Mouse (Mus musculus) layer of hippocampus, adult 2 months (tissue): ENCODE measurements around the gene Ntn3. TPM values are rescaled to one million over a fixed set of nuclear protein-coding genes. Genes with fewer than 3 reads are reported as not detected.

Source experiments
- DNase-seq, 2 experiments: peaks; one replicate each; pipeline ENCODE4 v3.0.0; 2022; ENCODE audit warnings: low spot score in 2 of 2
- H3K27ac ChIP-seq: fragments of 200-600 bp; 2 replicates; pipeline ENCODE4 v1.8.1; 2022
- H3K4me3 ChIP-seq: fragments of 200-600 bp; 2 replicates; pipeline ENCODE4 v1.8.1; 2022; ENCODE audit warnings: mild to moderate bottlenecking
- CTCF ChIP-seq: fragments of 200-600 bp; conservative IDR thresholded peaks from 2 replicates; pipeline ENCODE4 v1.8.1; 2022; ENCODE audit warnings: antibody characterized with exemption, mild to moderate bottlenecking, moderate library complexity
- microRNA-seq, 2 experiments: library from miRNA; unstranded; fragments of <30 nt; microRNA quantifications; one replicate each; pipeline ENCODE4 v1.2.0; 2021
- total RNA-seq, 2 experiments: library from RNA; stranded (reverse); gene quantifications; 2 replicates each; pipeline ENCODE4 v1.2.3; 2021

Gene Ntn3
- total RNA-seq, 2 experiments from 2014 or later, result 9.1 to 9.9 TPM

- Histone ChIP-seq H3K27ac (peak overlapping the region; percentile 14; the same call in 1 of the 2 replicates), H3K4me3 (no peak overlapping the region)
- TF ChIP-seq CTCF, result peak; percentile 29
- no peak for DNase-seq
These were observed 44.6 kb downstream of the Ntn3 start for GRCm38 (mm10) chr17:24164566-24165259.

DNA sequence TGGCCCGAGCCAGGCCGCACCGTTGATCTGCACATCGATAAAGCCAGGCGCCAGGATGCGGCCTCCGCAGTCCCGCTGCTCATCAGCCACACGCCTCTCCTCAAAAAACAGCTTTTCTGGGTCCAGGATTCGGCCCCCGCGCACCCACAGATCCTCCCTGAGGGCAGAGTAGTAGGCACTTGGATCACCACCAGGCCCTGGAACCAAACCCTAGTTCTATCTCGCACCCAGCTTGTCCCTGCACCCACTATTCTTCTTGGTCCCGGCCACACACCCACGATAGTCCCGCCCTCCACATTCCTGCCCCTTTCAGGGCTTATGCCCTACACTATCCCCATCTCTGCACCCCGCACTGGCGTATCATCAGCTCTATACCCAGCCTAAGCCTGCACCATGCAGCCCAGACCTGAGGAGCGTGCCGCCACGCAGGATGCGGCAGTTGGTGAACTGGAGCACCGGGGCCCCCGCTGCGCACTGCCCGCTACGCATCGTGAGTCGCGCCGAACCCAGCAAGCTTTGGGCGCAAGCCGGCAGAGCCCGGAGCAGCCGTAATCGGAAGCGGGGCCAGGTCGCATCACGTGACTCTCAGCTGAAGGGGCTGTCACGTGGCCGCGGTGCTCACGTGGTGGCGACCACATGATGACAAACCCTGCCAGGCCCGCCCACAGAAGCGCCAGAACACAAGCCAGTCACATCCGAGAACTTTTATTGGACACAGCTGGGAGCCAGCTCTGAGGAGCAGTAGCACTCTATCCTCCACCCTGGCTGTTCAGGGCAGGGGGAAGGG, 46.0 kb downstream of the Ntn3 start, which contains the start of gene Amdhd2:
TSS of gene Amdhd2 (minus strand) at position 591 of the 787 bp plus-strand sequence.
- TF ChIP-seq CTCF, result no peak
- H3K4me3 ChIP-seq, result peak within 1 kb of the TSS; percentile 90
- H3K27ac ChIP-seq, result peak within 1 kb of the TSS; percentile 94
- DNase-seq, result peak; percentile 97 to 98

GRCm38 (mm10) chr17:24162584-24163175, 46.7 kb downstream of the Ntn3 start:
- Histone ChIP-seq H3K27ac (peak overlapping the region; percentile 94), H3K4me3 (peak overlapping the region; percentile 90)
- no peak for DNase-seq
- TF ChIP-seq CTCF, result no peak

DNA sequence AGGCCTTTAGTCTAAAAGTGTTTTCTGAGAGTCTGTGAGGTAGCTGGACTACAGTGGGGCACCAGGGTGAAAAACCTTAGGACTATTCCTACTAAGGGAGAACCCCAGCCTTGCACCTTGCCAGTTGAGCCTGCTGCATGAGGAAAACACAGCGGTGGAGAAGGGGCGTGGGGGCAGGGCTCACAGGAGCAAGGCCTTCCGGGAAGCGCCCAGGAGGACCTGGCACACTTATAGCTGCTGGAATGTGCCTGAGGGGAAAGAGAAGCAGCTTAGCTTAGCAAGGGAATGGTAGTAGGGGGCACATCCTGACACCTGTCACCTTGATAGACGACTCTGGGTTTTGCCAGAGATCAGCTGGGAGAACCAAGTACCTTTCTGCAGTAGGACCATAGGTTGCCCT, 47.9 kb downstream of the Ntn3 start:
- no peak overlapping the region for H3K27ac ChIP-seq
- DNase-seq, result no peak
- no peak for TF ChIP-seq CTCF
- H3K4me3 ChIP-seq, result no peak overlapping the region

GRCm38 (mm10) chr17:24157526-24157925, 51.8 kb downstream of the Ntn3 start:
- no peak overlapping the region for H3K27ac ChIP-seq
- no peak for TF ChIP-seq CTCF
- no peak overlapping the region for H3K4me3 ChIP-seq
- no peak for DNase-seq

DNA sequence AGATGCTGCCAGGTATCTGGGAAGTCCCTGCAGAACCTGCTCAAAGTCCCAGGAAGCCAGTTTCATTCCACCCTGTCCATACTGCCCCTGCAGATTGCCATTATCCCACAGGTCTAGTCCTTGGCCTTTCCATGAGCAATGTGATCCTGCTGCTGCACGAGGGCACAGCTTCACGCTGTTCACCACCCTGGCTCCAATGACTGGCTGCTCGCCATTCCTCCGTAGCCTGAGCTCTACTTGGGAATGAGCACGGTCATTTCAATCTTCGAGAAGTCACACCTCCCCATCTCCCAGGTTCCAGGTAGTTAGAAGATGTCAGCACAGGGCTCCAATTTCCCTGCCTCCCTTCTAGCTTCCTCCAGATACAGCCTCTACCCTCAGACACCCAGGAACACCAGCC, 52.2 kb downstream of the Ntn3 start:
- no peak for TF ChIP-seq CTCF
- DNase-seq, result no peak
- no peak overlapping the region for H3K27ac ChIP-seq

DNA sequence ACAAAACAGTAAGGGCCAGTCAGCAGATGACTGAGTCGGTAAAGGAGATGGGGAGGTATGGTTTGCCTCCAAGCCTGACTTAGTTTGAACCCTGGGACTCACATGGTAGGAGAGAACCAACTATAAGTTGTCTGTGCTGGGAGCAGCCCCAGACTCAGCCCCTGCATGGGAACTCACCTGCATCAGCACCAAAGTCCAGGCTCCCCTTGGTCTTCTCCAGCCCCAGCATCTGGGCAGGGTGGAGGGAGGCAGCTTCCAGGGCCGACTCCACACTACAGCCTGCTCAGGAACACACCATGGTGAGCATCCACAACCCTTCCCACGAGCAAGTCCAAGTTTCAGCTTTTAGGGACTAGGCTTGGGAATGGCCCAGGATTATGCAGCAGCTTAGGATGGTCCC, 52.9 kb downstream of the Ntn3 start:
- Histone ChIP-seq H3K4me3 (no peak overlapping the region), H3K27ac (no peak overlapping the region)
- TF ChIP-seq CTCF, result no peak
- DNase-seq, result no peak

More for the DNA sequence above, 52.2 kb downstream of the Ntn3 start:
- H3K4me3 ChIP-seq, result no peak overlapping the region

DNA sequence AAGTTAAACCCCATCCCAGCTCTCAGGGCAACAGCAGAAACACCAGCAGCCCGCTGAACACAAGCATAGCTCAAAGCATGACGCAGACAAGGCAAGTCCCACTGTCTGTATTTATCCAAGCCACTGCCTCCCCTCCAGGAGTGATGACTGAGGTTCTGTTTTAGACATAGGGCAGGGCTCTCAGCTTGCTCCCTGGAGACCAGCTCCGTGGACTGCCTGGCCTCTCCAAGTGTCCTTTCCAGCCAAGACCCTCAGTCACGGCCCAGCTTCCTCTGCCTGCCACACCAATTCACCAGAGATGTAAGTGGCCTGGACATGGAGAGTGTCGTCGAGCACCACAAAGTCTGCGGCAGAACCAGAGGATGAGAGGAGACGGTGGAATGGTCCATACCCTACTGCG, 53.6 kb downstream of the Ntn3 start:
- no peak for TF ChIP-seq CTCF
- no peak overlapping the region for H3K4me3 ChIP-seq
- no peak for DNase-seq
- no peak overlapping the region for H3K27ac ChIP-seq

GRCm38 (mm10) chr17:24154463-24154862, 54.9 kb downstream of the Ntn3 start:
- TF ChIP-seq CTCF, result no peak
- no peak overlapping the region for H3K27ac ChIP-seq

More at GRCm38 (mm10) chr17:24154463-24154862, 54.9 kb downstream of the Ntn3 start:
- H3K4me3 ChIP-seq, result no peak overlapping the region
- DNase-seq, result no peak

Small RNAs within 50 kb of the gene (microRNA-seq; reads per million reads assigned to microRNA genes)
- gene Mir5134, result 2.2 reads per million in 2 experiments
- gene Mir6965, result 0 reads per million in 2 experiments

Other genes with a start within 250 kb of the Ntn3 start
- gene Prss30, start 229.0 kb downstream of the Ntn3 start, total RNA-seq, result under 1 TPM in 1 of 2 experiments, not detected in 1; 0.32 TPM
- gene Prss22, start 211.4 kb downstream of the Ntn3 start, total RNA-seq, result not detected
- not detected for gene Prss27, start 171.4 kb downstream of the Ntn3 start, total RNA-seq
- 10 to 100 TPM; 26.6 to 28.8 TPM for gene Kctd5, start 136.0 kb downstream of the Ntn3 start, total RNA-seq
- gene Pdpk1, start 58.6 kb downstream of the Ntn3 start, total RNA-seq, result 100 to 1,000 TPM in 1 of 2 experiments, 10 to 100 TPM in 1; 97.3 to 109 TPM
- 10 to 100 TPM; 43.1 to 45.3 TPM for gene Amdhd2, start 45.8 kb downstream of the Ntn3 start, total RNA-seq
- 1,000 to 10,000 TPM; 1,075 to 1,153 TPM for gene Atp6v0c, start 39.8 kb downstream of the Ntn3 start, total RNA-seq
- 10 to 100 TPM; 61.2 to 66.1 TPM for gene Tbc1d24, start 4.0 kb downstream of the Ntn3 start, total RNA-seq
- 1 to 10 TPM; 9.5 to 9.8 TPM for gene Tedc2, start 11.3 kb upstream of the Ntn3 start, total RNA-seq
- 1 to 10 TPM; 4.6 to 6.2 TPM for gene Ccnf, start 42.0 kb upstream of the Ntn3 start, total RNA-seq
- 1 to 10 TPM in 1 of 2 experiments, under 1 TPM in 1; 0.69 to 1.2 TPM for gene Abca17, start 141.5 kb upstream of the Ntn3 start, total RNA-seq
- 10 to 100 TPM; 64.6 to 66.9 TPM for gene Abca3, start 142.4 kb upstream of the Ntn3 start, total RNA-seq
- gene Rnps1, start 205.0 kb upstream of the Ntn3 start, total RNA-seq, result 100 to 1,000 TPM; 127 to 134 TPM
- gene Eci1, start 217.1 kb upstream of the Ntn3 start, total RNA-seq, result 10 to 100 TPM; 30.7 to 35.5 TPM
- gene Dnase1l2, start 233.6 kb upstream of the Ntn3 start, total RNA-seq, result 10 to 100 TPM in 1 of 2 experiments, 1 to 10 TPM in 1; 5.4 to 10.7 TPM